Mouse (Mus musculus): Measurements from ENCODE around the gene Tacc2. TPM values are rescaled to one million over a fixed set of nuclear protein-coding genes. Genes with fewer than 3 reads are reported as not detected.

Gene Tacc2
- polyA plus RNA-seq, 1 experiment from 2014 or later: 47.4 TPM

- Histone ChIP-seq H3K36me3 (ENCODE audit: control insufficient read depth, insufficient read depth, low read length) (no peaks in the 10 kb centered on the region), H3K4me3 (ENCODE audit: low read depth, low read length) (no peak overlapping the region), H3K27ac (ENCODE audit: low read depth, low read length) (no peak overlapping the region), H3K4me1 (replicated peaks; ENCODE audit: control insufficient read depth, insufficient read depth, low read length) (no peaks in the 10 kb centered on the region), H3K27me3 (ENCODE audit: control insufficient read depth, insufficient read depth, low read length) (no peaks in the 10 kb centered on the region), H3K9me3 (ENCODE audit: control insufficient read depth, low read length) (no peaks in the 10 kb centered on the region), H3K9ac (ENCODE audit: low read length) (no peak overlapping the region), H3K4me2 (ENCODE audit: low read depth, low read length, severe bottlenecking) (no peak overlapping the region)
- no peak for ATAC-seq (replicated peaks; ENCODE audit: low FRiP score)
- 88% methylated on average over 5 of the region's 5 CpGs for WGBS
- no peak for DNase-seq (ENCODE audit: low spot score)
Measured at GRCm38 (mm10) chr7:130786708-130787107, 209.5 kb downstream of the Tacc2 start.

- Histone ChIP-seq H3K9me3 (ENCODE audit: control insufficient read depth, low read length) (no peaks in the 10 kb centered on the region), H3K4me1 (replicated peaks; ENCODE audit: control insufficient read depth, insufficient read depth, low read length) (no peaks in the 10 kb centered on the region), H3K27me3 (ENCODE audit: control insufficient read depth, insufficient read depth, low read length) (no peaks in the 10 kb centered on the region), H3K36me3 (ENCODE audit: control insufficient read depth, insufficient read depth, low read length) (no peaks in the 10 kb centered on the region), H3K9ac (ENCODE audit: low read length) (no peak overlapping the region), H3K4me2 (ENCODE audit: low read depth, low read length, severe bottlenecking) (no peak overlapping the region), H3K4me3 (ENCODE audit: low read depth, low read length) (no peak overlapping the region), H3K27ac (ENCODE audit: low read depth, low read length) (no peak overlapping the region)
- DNase-seq (ENCODE audit: low spot score) (no peak), ATAC-seq (replicated peaks; ENCODE audit: low FRiP score) (no peak)
- 93% methylated on average over 4 of the region's 4 CpGs for WGBS
Measured at GRCm38 (mm10) chr7:130787537-130787936, 210.3 kb downstream of the Tacc2 start.

- ATAC-seq (replicated peaks; ENCODE audit: low FRiP score): no peak
- H3K4me3 ChIP-seq (ENCODE audit: low read depth, low read length): no peak overlapping the region
- no peaks in the 10 kb centered on the region for H3K9me3 ChIP-seq (ENCODE audit: control insufficient read depth, low read length)
- H3K4me2 ChIP-seq (ENCODE audit: low read depth, low read length, severe bottlenecking): no peak overlapping the region
- H3K27me3 ChIP-seq (ENCODE audit: control insufficient read depth, insufficient read depth, low read length): no peaks in the 10 kb centered on the region
- H3K36me3 ChIP-seq (ENCODE audit: control insufficient read depth, insufficient read depth, low read length): no peaks in the 10 kb centered on the region
- WGBS: 81% methylated on average over 3 of the region's 3 CpGs
- H3K4me1 ChIP-seq (replicated peaks; ENCODE audit: control insufficient read depth, insufficient read depth, low read length): no peaks in the 10 kb centered on the region
- DNase-seq (ENCODE audit: low spot score): no peak
- H3K27ac ChIP-seq (ENCODE audit: low read depth, low read length): no peak overlapping the region
- H3K9ac ChIP-seq (ENCODE audit: low read length): no peak overlapping the region
Measured at GRCm38 (mm10) chr7:130788950-130789349, 211.7 kb downstream of the Tacc2 start.

GRCm38 (mm10) chr7:130789456-130789855, 212.2 kb downstream of the Tacc2 start:
- Histone ChIP-seq H3K36me3 (ENCODE audit: control insufficient read depth, insufficient read depth, low read length) (no peaks in the 10 kb centered on the region), H3K4me3 (ENCODE audit: low read depth, low read length) (no peak overlapping the region), H3K4me1 (replicated peaks; ENCODE audit: control insufficient read depth, insufficient read depth, low read length) (no peaks in the 10 kb centered on the region), H3K9ac (ENCODE audit: low read length) (no peak overlapping the region), H3K27me3 (ENCODE audit: control insufficient read depth, insufficient read depth, low read length) (no peaks in the 10 kb centered on the region), H3K4me2 (ENCODE audit: low read depth, low read length, severe bottlenecking) (no peak overlapping the region), H3K27ac (ENCODE audit: low read depth, low read length) (no peak overlapping the region), H3K9me3 (ENCODE audit: control insufficient read depth, low read length) (no peaks in the 10 kb centered on the region)
- DNase-seq (ENCODE audit: low spot score) (no peak), ATAC-seq (replicated peaks; ENCODE audit: low FRiP score) (no peak)
- 95% methylated on average over 7 of the region's 7 CpGs for WGBS

GRCm38 (mm10) chr7:130793671-130794070, 216.4 kb downstream of the Tacc2 start:
- WGBS: 81% methylated on average over 9 of the region's 9 CpGs
- no peak overlapping the region for H3K4me2 ChIP-seq (ENCODE audit: low read depth, low read length, severe bottlenecking)
- H3K27ac ChIP-seq (ENCODE audit: low read depth, low read length): no peak overlapping the region
- ATAC-seq (replicated peaks; ENCODE audit: low FRiP score) (no peak), DNase-seq (ENCODE audit: low spot score) (no peak)
- no peak overlapping the region for H3K4me3 ChIP-seq (ENCODE audit: low read depth, low read length)
- no peaks in the 10 kb centered on the region for H3K4me1 ChIP-seq (replicated peaks; ENCODE audit: control insufficient read depth, insufficient read depth, low read length)
- H3K27me3 ChIP-seq (ENCODE audit: control insufficient read depth, insufficient read depth, low read length): no peaks in the 10 kb centered on the region
- H3K9me3 ChIP-seq (ENCODE audit: control insufficient read depth, low read length): no peaks in the 10 kb centered on the region
- H3K9ac ChIP-seq (ENCODE audit: low read length): no peak overlapping the region
- H3K36me3 ChIP-seq (ENCODE audit: control insufficient read depth, insufficient read depth, low read length): no peaks in the 10 kb centered on the region

- ATAC-seq (replicated peaks; ENCODE audit: low FRiP score) (no peak), DNase-seq (ENCODE audit: low spot score) (no peak)
- no peaks in the 10 kb centered on the region for H3K27me3 ChIP-seq (ENCODE audit: control insufficient read depth, insufficient read depth, low read length)
- H3K4me3 ChIP-seq (ENCODE audit: low read depth, low read length): no peak overlapping the region
- WGBS: 65% methylated on average over 8 of the region's 8 CpGs
- no peaks in the 10 kb centered on the region for H3K4me1 ChIP-seq (replicated peaks; ENCODE audit: control insufficient read depth, insufficient read depth, low read length)
- H3K36me3 ChIP-seq (ENCODE audit: control insufficient read depth, insufficient read depth, low read length): no peaks in the 10 kb centered on the region
- no peak overlapping the region for H3K4me2 ChIP-seq (ENCODE audit: low read depth, low read length, severe bottlenecking)
- no peaks in the 10 kb centered on the region for H3K9me3 ChIP-seq (ENCODE audit: control insufficient read depth, low read length)
- no peak overlapping the region for H3K9ac ChIP-seq (ENCODE audit: low read length)
- no peak overlapping the region for H3K27ac ChIP-seq (ENCODE audit: low read depth, low read length)
Measured at GRCm38 (mm10) chr7:130796786-130797185, 219.5 kb downstream of the Tacc2 start.

- ATAC-seq (replicated peaks; ENCODE audit: low FRiP score) (no peak), DNase-seq (ENCODE audit: low spot score) (no peak)
- Histone ChIP-seq H3K9me3 (ENCODE audit: control insufficient read depth, low read length) (no peaks in the 10 kb centered on the region), H3K27ac (ENCODE audit: low read depth, low read length) (no peak overlapping the region), H3K4me3 (ENCODE audit: low read depth, low read length) (no peak overlapping the region), H3K4me2 (ENCODE audit: low read depth, low read length, severe bottlenecking) (no peak overlapping the region), H3K9ac (ENCODE audit: low read length) (no peak overlapping the region), H3K4me1 (replicated peaks; ENCODE audit: control insufficient read depth, insufficient read depth, low read length) (no peaks in the 10 kb centered on the region), H3K36me3 (ENCODE audit: control insufficient read depth, insufficient read depth, low read length) (no peaks in the 10 kb centered on the region), H3K27me3 (ENCODE audit: control insufficient read depth, insufficient read depth, low read length) (no peaks in the 10 kb centered on the region)
- 94% methylated on average over 6 of the region's 6 CpGs for WGBS
Measured at GRCm38 (mm10) chr7:130797524-130797923, 220.3 kb downstream of the Tacc2 start.

DNA sequence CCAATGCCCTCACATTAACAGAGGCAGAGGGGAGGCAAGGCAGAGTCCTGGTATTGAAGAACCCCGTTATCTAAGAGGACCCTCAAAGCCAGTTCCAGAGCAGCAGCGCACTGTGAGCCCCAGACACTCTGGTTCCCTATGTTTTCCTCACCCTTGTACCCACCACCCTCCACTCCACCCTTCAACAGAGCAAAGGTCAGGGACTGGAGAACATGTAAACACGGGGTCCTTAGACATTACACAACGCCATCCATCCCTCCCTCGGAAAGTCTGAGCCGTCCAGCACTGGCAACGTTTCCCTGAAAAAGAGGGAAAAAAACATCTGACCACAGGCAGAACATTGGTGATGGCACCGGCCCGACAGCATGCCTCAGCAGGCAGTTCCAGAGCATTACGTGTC, 222.2 kb downstream of the Tacc2 start:
- no peaks in the 10 kb centered on the region for H3K4me1 ChIP-seq (replicated peaks; ENCODE audit: control insufficient read depth, insufficient read depth, low read length)
- no peak overlapping the region for H3K4me3 ChIP-seq (ENCODE audit: low read depth, low read length)
- no peaks in the 10 kb centered on the region for H3K36me3 ChIP-seq (ENCODE audit: control insufficient read depth, insufficient read depth, low read length)
- no peak overlapping the region for H3K27ac ChIP-seq (ENCODE audit: low read depth, low read length)
- no peaks in the 10 kb centered on the region for H3K27me3 ChIP-seq (ENCODE audit: control insufficient read depth, insufficient read depth, low read length)
- H3K4me2 ChIP-seq (ENCODE audit: low read depth, low read length, severe bottlenecking): no peak overlapping the region
- no peak for DNase-seq (ENCODE audit: low spot score)
- no peaks in the 10 kb centered on the region for H3K9me3 ChIP-seq (ENCODE audit: control insufficient read depth, low read length)
- WGBS: 92% methylated on average over 10 of the region's 10 CpGs
- no peak for ATAC-seq (replicated peaks; ENCODE audit: low FRiP score)
- no peak overlapping the region for H3K9ac ChIP-seq (ENCODE audit: low read length)

DNA sequence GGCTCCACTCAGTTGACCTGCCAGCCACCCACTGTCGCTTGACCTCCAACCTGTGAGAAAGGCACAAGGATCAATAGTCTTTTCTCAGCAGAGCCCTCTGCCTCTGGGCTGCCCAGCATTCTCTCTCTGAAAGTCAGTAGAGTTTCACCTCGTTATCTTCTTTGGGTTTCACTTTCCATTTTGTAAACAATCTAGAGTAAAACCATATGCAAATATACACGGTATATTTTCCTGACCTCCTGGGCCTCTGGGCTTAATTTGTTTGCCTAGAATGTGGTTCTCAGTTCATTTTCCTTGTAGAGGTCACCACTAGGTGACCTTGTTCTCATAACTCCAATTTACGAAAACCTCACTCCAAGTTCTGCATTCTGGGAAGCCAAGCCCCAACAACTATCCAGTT, 223.4 kb downstream of the Tacc2 start:
- WGBS: 67% methylated on average over 4 of the region's 4 CpGs
- H3K4me2 ChIP-seq (ENCODE audit: low read depth, low read length, severe bottlenecking): no peak overlapping the region
- no peaks in the 10 kb centered on the region for H3K9me3 ChIP-seq (ENCODE audit: control insufficient read depth, low read length)

More for the DNA sequence above, 223.4 kb downstream of the Tacc2 start:
- Histone ChIP-seq H3K4me1 (replicated peaks; ENCODE audit: control insufficient read depth, insufficient read depth, low read length) (no peaks in the 10 kb centered on the region), H3K27ac (ENCODE audit: low read depth, low read length) (no peak overlapping the region), H3K9ac (ENCODE audit: low read length) (no peak overlapping the region), H3K27me3 (ENCODE audit: control insufficient read depth, insufficient read depth, low read length) (no peaks in the 10 kb centered on the region), H3K36me3 (ENCODE audit: control insufficient read depth, insufficient read depth, low read length) (no peaks in the 10 kb centered on the region), H3K4me3 (ENCODE audit: low read depth, low read length) (no peak overlapping the region)
- DNase-seq (ENCODE audit: low spot score) (no peak), ATAC-seq (replicated peaks; ENCODE audit: low FRiP score) (no peak)
